Mouse (Mus musculus) lung, adult 2 months (tissue): ENCODE results near the gene Psmd10. TPM values are rescaled to one million over a fixed set of nuclear protein-coding genes. Genes with fewer than 3 reads are reported as not detected.

Experiments used
- DNase-seq: peaks from one replicate; pipeline ENCODE4 v3.0.0; 2022
- H3K4me1 ChIP-seq: fragments of 200-500 bp; 2 replicates; pipeline ENCODE4 v1.6.1; 2011; ENCODE audit warnings: low read length; ENCODE audit not compliant: control insufficient read depth, insufficient read depth
- H3K4me3 ChIP-seq: fragments of 200-500 bp; replicated peaks from 2 replicates; pipeline ENCODE3; 2011; ENCODE audit warnings: low read depth, mild to moderate bottlenecking, control low read depth, low read length; ENCODE audit errors: extremely low read depth
- CTCF ChIP-seq: fragments of 200-500 bp; IDR thresholded peaks from 2 replicates; pipeline ENCODE4 v1.5.1; 2011; ENCODE audit warnings: mild to moderate bottlenecking, low read length, control low read depth; ENCODE audit not compliant: insufficient read depth
- POLR2A ChIP-seq: fragments of 200-500 bp; IDR thresholded peaks from 2 replicates; pipeline ENCODE4 v1.6.1; 2011; ENCODE audit warnings: low read depth, mild to moderate bottlenecking, control low read depth, low read length, borderline replicate concordance; ENCODE audit errors: extremely low read depth
- WGBS: fragments of 180-500 bp; shearing (Covaris S2); methylation state at CpG from one replicate; pipeline ENCODE4 v1.1.7; 2018; 5-methylcytosine and 5-hydroxymethylcytosine counted together
- polyA plus RNA-seq: library from polyadenylated mRNA; depleted of rRNA; stranded (reverse); fragments of >200 nt; gene quantifications from 2 replicates; pipeline ENCODE4 v1.2.3, GENCODE M21; 2012; rRNA removed

Psmd10 gene
- polyA plus RNA-seq, 1 experiment = 5.9 TPM

DNA sequence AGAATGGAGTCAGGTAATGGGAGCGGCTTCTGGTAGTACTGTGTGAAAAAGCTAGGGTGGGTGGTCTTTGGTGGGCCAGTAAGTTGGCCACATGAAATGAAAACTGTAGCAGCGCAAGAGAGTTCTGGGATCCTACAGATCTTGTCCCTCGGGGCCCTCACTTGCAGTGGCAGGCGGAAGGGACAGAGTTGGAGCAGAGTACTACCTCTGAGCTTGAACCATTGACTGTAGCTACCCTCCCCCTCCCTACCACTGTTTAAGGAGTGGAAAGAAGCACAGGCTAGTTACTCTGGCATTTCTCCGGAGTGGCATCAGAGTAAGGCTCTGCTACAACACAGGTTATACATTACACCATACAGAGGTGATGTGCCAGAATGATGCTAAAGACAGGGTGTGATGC lies 431 bp upstream of the Psmd10 start:
- Histone ChIP-seq H3K4me1 (no peaks in the 10 kb centered on the region), H3K4me3 (peak overlapping the region; percentile 80)
- TF ChIP-seq CTCF (no peak), POLR2A (no peak)
- WGBS = 30% methylated on average over 5 of the region's 5 CpGs
- no peak for DNase-seq

- TF ChIP-seq CTCF (no peak), POLR2A (no peak)
- no peak for DNase-seq
- H3K4me1 ChIP-seq = no peaks in the 10 kb centered on the region
- no peak overlapping the region for H3K4me3 ChIP-seq
- WGBS = 85% methylated on average over 4 of the region's 4 CpGs
These were observed 2.9 kb downstream of the Psmd10 start for GRCm38 (mm10) chrX:140953618-140954017.

- TF ChIP-seq POLR2A (no peak), CTCF (no peak)
- WGBS = 69% methylated on average over 5 of the region's 5 CpGs
- H3K4me1 ChIP-seq = no peaks in the 10 kb centered on the region
- no peak overlapping the region for H3K4me3 ChIP-seq
- no peak for DNase-seq
These were observed 20.3 kb downstream of the Psmd10 start for GRCm38 (mm10) chrX:140936271-140936670.

DNA sequence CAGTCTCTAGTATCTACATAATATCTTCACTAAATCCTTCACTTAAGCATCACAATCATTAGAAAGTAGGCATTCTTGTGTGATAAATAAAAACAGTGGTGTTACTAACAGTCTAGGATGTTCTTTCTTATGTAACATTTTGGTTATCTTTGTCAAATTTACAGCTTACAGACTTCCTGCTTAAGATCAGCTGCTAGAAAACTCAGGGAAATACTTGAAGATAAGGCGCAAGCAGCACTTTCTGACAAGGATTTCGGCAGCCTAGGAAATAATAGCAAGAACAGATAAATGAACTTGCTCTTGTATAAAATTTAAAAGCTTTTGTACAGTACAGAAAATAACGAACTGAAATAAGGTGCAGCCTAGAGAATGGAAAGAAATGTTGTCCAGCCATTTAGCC lies 23.3 kb downstream of the Psmd10 start:
- no peaks in the 10 kb centered on the region for H3K4me1 ChIP-seq
- no peak overlapping the region for H3K4me3 ChIP-seq
- TF ChIP-seq POLR2A (no peak), CTCF (no peak)
- 58% methylated on average over 3 of the region's 3 CpGs for WGBS
- no peak for DNase-seq

GRCm38 (mm10) chrX:140932066-140932465 lies 24.5 kb downstream of the Psmd10 start:
- H3K4me3 ChIP-seq = no peak overlapping the region
- H3K4me1 ChIP-seq = no peaks in the 10 kb centered on the region
- WGBS = 74% methylated on average over 3 of the region's 3 CpGs
- no peak for DNase-seq
- TF ChIP-seq CTCF (no peak), POLR2A (no peak)

DNA sequence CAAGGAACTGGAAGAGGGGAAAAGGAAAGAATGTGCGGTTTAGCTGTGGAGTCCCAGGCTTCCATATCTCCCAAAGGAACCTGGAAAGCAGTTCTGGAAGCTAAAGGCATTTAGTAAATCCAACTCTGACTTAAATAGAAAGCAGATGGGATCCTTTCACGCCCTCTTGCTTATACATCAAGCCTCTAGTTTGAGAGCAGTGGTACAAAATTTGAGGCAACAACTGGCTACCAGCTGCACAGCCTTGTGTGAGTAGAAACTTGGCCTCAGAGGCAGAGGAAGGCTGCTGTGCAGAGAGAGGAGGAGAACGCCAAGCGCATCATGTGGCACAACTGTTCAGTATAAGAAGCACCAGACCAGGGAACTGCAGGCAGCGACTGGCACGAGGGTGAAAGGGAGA lies 35.2 kb downstream of the Psmd10 start:
- no peak for DNase-seq
- H3K4me1 ChIP-seq = no peaks in the 10 kb centered on the region
- TF ChIP-seq POLR2A (no peak), CTCF (no peak)
- H3K4me3 ChIP-seq = no peak overlapping the region
- WGBS = 79% methylated on average over 6 of the region's 6 CpGs

DNA sequence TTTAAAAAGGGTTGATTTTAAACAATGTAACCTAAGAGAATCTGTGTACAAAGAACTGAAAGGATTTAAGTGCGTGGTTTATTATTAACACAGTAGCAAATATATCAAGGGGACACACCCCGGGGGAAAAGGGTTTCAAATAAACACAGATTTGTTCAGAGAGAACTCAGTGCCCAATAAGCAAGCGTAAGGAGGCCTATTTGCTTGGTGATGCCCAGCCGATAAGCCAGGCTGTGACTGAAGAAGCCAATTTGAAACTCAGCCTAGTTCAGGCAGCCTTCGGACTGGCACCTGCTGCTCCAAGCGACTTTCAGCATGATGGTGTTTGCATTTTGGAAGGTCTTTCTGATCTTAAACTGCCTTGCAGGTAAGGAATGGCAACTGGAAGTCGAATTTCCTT lies 49.2 kb downstream of the Psmd10 start, which contains the start of gene Vsig1:
Gene Vsig1, plus strand, starts transcription at position 249 of the 400 bp plus-strand sequence.
- no peak within 1 kb of the TSS for H3K4me3 ChIP-seq
- TF ChIP-seq POLR2A (no peak), CTCF (no peak)
- whole genome bisulfite sequencing = 50% methylated on average over 7 of the region's 7 CpGs
- no peaks in the 10 kb centered on the region for H3K4me1 ChIP-seq
- DNase-seq = no peak

DNA sequence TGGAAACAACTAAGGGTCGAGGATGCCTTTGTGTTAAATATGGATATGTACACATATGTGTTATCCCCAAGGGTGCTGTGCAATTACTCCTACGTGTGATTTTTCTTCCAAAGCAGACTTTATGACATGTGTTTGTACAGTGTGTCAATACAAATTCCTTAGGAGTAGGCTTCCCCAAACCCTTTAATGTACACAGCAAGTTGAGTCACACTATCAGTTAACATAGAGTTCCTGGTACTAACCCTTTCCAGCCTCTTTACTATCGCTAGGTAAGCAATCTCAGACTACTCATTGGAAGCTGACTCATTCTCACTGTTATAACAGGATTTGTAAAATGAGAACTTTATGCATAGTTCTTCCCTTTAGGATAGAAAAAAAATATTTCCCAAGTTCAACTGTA lies 53.0 kb downstream of the Psmd10 start:
- WGBS = 70% methylated on average over 3 of the region's 3 CpGs
- no peaks in the 10 kb centered on the region for H3K4me1 ChIP-seq
- no peak for TF ChIP-seq POLR2A
- TF ChIP-seq CTCF = no peak
- DNase-seq = no peak
- H3K4me3 ChIP-seq = no peak overlapping the region

Other genes with a start within 250 kb of the Psmd10 start
- gene Tex13b, start 143.3 kb downstream of the Psmd10 start, polyA plus RNA-seq = not detected in 2 replicates
- gene Vsig1, start 49.1 kb downstream of the Psmd10 start, polyA plus RNA-seq = 0.16 and 0.19 TPM in 2 replicates
- gene Atg4a, start 179 bp upstream of the Psmd10 start, polyA plus RNA-seq = 2.7 and 7.2 TPM in 2 replicates